Mouse (Mus musculus): ENCODE data around the gene Grm2. TPM values are rescaled to one million over a fixed set of nuclear protein-coding genes. Genes with fewer than 3 reads are reported as not detected.

Gene Grm2
- total and polyA plus RNA-seq, 3 experiments = not detected

- intact Hi-C loops (cut with DNase I) = no loop called here
- H3K4me3 ChIP-seq = no peak overlapping the region
- TF ChIP-seq EP300 (IDR thresholded peaks at IDR 0.05; ENCODE audit: insufficient read depth, low read depth, low read length) (no peak), CTCF (IDR thresholded peaks at IDR 0.05) (no peak), POLR2A (IDR thresholded peaks at IDR 0.05; ENCODE audit: insufficient read depth, low read depth, low read length) (no peak)
- no peak overlapping the region for H3K9ac ChIP-seq (ENCODE audit: low read depth, low read length)
- no peaks in the 10 kb centered on the region for H3K27me3 ChIP-seq (ENCODE audit: control insufficient read depth, insufficient read depth, low read length)
- DNase-seq = no peak
- no peaks in the 10 kb centered on the region for H3K36me3 ChIP-seq (ENCODE audit: control insufficient read depth, insufficient read depth, low read length)
- 73% methylated on average over 9 of the region's 9 CpGs for WGBS
- H3K27ac ChIP-seq = no peak overlapping the region
- H3K4me1 ChIP-seq (ENCODE audit: control insufficient read depth, insufficient read depth, low read length) = no peaks in the 10 kb centered on the region
- no peaks in the 10 kb centered on the region for H3K79me2 ChIP-seq (replicated peaks; ENCODE audit: control insufficient read depth, insufficient read depth, low read length)
Observed at GRCm38 (mm10) chr9:106675965-106676364, 20.1 kb upstream of the Grm2 start.

DNA sequence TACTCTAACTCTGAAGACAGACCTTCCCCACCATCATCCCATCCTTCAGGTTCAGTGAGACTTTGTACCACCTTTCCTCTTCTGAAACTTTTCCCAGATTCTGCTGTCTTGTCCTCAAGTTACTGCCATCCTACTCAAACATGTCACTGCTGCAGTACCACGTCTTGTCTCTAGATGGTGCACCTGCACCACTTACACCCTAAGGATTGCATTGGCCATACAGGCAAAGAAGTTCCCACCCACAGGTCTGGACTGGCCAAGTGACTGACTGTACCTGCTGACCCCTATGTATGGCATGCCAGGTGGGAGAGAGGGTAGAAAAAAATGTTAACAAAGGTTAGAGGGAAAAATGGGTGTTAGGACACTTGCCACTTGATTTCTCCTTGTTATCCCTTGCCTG is 19.6 kb upstream of the Grm2 start:
- no peaks in the 10 kb centered on the region for H3K27me3 ChIP-seq (ENCODE audit: control insufficient read depth, insufficient read depth, low read length)
- TF ChIP-seq POLR2A (IDR thresholded peaks at IDR 0.05; ENCODE audit: insufficient read depth, low read depth, low read length) = no peak
- peak; percentile 78 for TF ChIP-seq EP300 (IDR thresholded peaks at IDR 0.05; ENCODE audit: insufficient read depth, low read depth, low read length)
- peak; percentile 99 for TF ChIP-seq CTCF (IDR thresholded peaks at IDR 0.05)
- peak; percentile 78 to 86 for DNase-seq
- no peaks in the 10 kb centered on the region for H3K79me2 ChIP-seq (replicated peaks; ENCODE audit: control insufficient read depth, insufficient read depth, low read length)
- 0% methylated on average over 1 of the region's 1 CpGs for WGBS
- H3K4me3 ChIP-seq = no peak overlapping the region
- no peak overlapping the region for H3K27ac ChIP-seq
- H3K36me3 ChIP-seq (ENCODE audit: control insufficient read depth, insufficient read depth, low read length) = no peaks in the 10 kb centered on the region
- no peak overlapping the region for H3K9ac ChIP-seq (ENCODE audit: low read depth, low read length)
- no peaks in the 10 kb centered on the region for H3K4me1 ChIP-seq (ENCODE audit: control insufficient read depth, insufficient read depth, low read length)
- intact Hi-C loops (cut with DNase I) = no loop called here

GRCm38 (mm10) chr9:106673860-106674259 is 18.0 kb upstream of the Grm2 start:
- Histone ChIP-seq H3K4me3 (no peak overlapping the region), H3K9ac (ENCODE audit: low read depth, low read length) (no peak overlapping the region), H3K4me1 (ENCODE audit: control insufficient read depth, insufficient read depth, low read length) (no peaks in the 10 kb centered on the region), H3K27me3 (ENCODE audit: control insufficient read depth, insufficient read depth, low read length) (no peaks in the 10 kb centered on the region), H3K27ac (no peak overlapping the region), H3K36me3 (ENCODE audit: control insufficient read depth, insufficient read depth, low read length) (no peaks in the 10 kb centered on the region), H3K79me2 (replicated peaks; ENCODE audit: control insufficient read depth, insufficient read depth, low read length) (no peaks in the 10 kb centered on the region)
- WGBS = 91% methylated on average over 2 of the region's 2 CpGs
- no peak for DNase-seq
- intact Hi-C loops (cut with DNase I) = no loop called here
- TF ChIP-seq POLR2A (IDR thresholded peaks at IDR 0.05; ENCODE audit: insufficient read depth, low read depth, low read length) (no peak), CTCF (IDR thresholded peaks at IDR 0.05) (no peak), EP300 (IDR thresholded peaks at IDR 0.05; ENCODE audit: insufficient read depth, low read depth, low read length) (no peak)

DNA sequence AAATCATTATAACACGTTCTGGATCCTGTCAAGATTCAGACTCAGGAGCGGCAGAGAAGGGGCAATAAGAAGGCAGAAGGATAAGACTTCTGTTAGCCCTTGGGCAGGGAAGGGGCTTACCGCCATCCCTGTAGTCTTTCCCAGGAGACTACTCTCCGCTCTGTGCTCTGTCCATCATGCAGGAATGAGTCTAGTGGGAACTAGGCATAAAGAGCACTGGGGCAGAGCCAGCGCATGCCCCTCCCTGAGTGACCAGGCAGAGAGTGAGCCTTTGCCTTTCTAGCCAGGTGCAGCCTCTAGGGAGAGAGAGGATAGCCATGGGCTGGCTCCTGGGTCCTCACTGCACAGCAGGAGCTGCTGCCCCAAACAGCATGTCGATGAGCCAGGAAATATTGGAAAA is 9.0 kb upstream of the Grm2 start:
- TF ChIP-seq EP300 (IDR thresholded peaks at IDR 0.05; ENCODE audit: insufficient read depth, low read depth, low read length) (no peak), CTCF (IDR thresholded peaks at IDR 0.05) (no peak), POLR2A (IDR thresholded peaks at IDR 0.05; ENCODE audit: insufficient read depth, low read depth, low read length) (no peak)
- no peaks in the 10 kb centered on the region for H3K27me3 ChIP-seq (ENCODE audit: control insufficient read depth, insufficient read depth, low read length)
- H3K4me1 ChIP-seq (ENCODE audit: control insufficient read depth, insufficient read depth, low read length) = peaks cover 7% of the 10 kb centered on the region; the same call in 1 of the 2 replicates
- 85% methylated on average over 6 of the region's 6 CpGs for WGBS
- no peak overlapping the region for H3K4me3 ChIP-seq
- intact Hi-C loops (cut with DNase I) = no loop called here
- no peak for DNase-seq
- no peaks in the 10 kb centered on the region for H3K36me3 ChIP-seq (ENCODE audit: control insufficient read depth, insufficient read depth, low read length)
- H3K9ac ChIP-seq (ENCODE audit: low read depth, low read length) = no peak overlapping the region
- no peak overlapping the region for H3K27ac ChIP-seq
- H3K79me2 ChIP-seq (replicated peaks; ENCODE audit: control insufficient read depth, insufficient read depth, low read length) = no peaks in the 10 kb centered on the region

- TF ChIP-seq EP300 (IDR thresholded peaks at IDR 0.05; ENCODE audit: insufficient read depth, low read depth, low read length) = no peak
- TF ChIP-seq POLR2A (IDR thresholded peaks at IDR 0.05; ENCODE audit: insufficient read depth, low read depth, low read length) = no peak
- no peak for TF ChIP-seq CTCF (IDR thresholded peaks at IDR 0.05)
- Histone ChIP-seq H3K27ac (no peak overlapping the region), H3K27me3 (ENCODE audit: control insufficient read depth, insufficient read depth, low read length) (no peaks in the 10 kb centered on the region), H3K79me2 (replicated peaks; ENCODE audit: control insufficient read depth, insufficient read depth, low read length) (no peaks in the 10 kb centered on the region), H3K4me3 (no peak overlapping the region), H3K9ac (ENCODE audit: low read depth, low read length) (no peak overlapping the region), H3K36me3 (ENCODE audit: control insufficient read depth, insufficient read depth, low read length) (no peaks in the 10 kb centered on the region), H3K4me1 (ENCODE audit: control insufficient read depth, insufficient read depth, low read length) (peaks cover 7% of the 10 kb centered on the region; the same call in 1 of the 2 replicates)
- WGBS = 90% methylated on average over 4 of the region's 4 CpGs
- intact Hi-C loops (cut with DNase I) = no loop called here
- DNase-seq = no peak
Observed at GRCm38 (mm10) chr9:106664433-106664832, 8.6 kb upstream of the Grm2 start.

GRCm38 (mm10) chr9:106663200-106663599 is 7.3 kb upstream of the Grm2 start:
- Histone ChIP-seq H3K79me2 (replicated peaks; ENCODE audit: control insufficient read depth, insufficient read depth, low read length) (no peaks in the 10 kb centered on the region), H3K4me1 (ENCODE audit: control insufficient read depth, insufficient read depth, low read length) (peaks cover 7% of the 10 kb centered on the region; the same call in 1 of the 2 replicates), H3K27ac (no peak overlapping the region), H3K36me3 (ENCODE audit: control insufficient read depth, insufficient read depth, low read length) (no peaks in the 10 kb centered on the region), H3K9ac (ENCODE audit: low read depth, low read length) (no peak overlapping the region), H3K4me3 (no peak overlapping the region), H3K27me3 (ENCODE audit: control insufficient read depth, insufficient read depth, low read length) (no peaks in the 10 kb centered on the region)
- 61% methylated on average over 6 of the region's 6 CpGs for WGBS
- intact Hi-C loops (cut with DNase I) = no loop called here
- no peak for TF ChIP-seq CTCF (IDR thresholded peaks at IDR 0.05)
- no peak for TF ChIP-seq EP300 (IDR thresholded peaks at IDR 0.05; ENCODE audit: insufficient read depth, low read depth, low read length)
- TF ChIP-seq POLR2A (IDR thresholded peaks at IDR 0.05; ENCODE audit: insufficient read depth, low read depth, low read length) = no peak
- peak in 1 of 2 experiments; percentile 27 for DNase-seq

All from heart, adult 2 months (tissue).